Mouse (Mus musculus) midbrain, embryonic 12.5 days (tissue): ENCODE measurements around the gene Pdgfb. TPM values are rescaled to one million over a fixed set of nuclear protein-coding genes. Genes with fewer than 3 reads are reported as not detected.
A peak's percentile ranks its signal among the peaks of the same experiment; 100 is the strongest.

Experiments
- ATAC-seq: fragments of 200-750 bp; cut with Nextera tagmentation; 2 replicates; pipeline ENCODE4 v1.8.0; 2017; ENCODE audit warnings: low read depth, moderate TSS enrichment, moderate library complexity; ENCODE audit not compliant: low FRiP score
- H3K27ac ChIP-seq: fragments of 300-500 bp; sonication (generic); replicated peaks from 2 replicates; pipeline ENCODE4 v1.5.1; 2016; ENCODE audit warnings: mild to moderate bottlenecking
- H3K27me3 ChIP-seq: fragments of 300-500 bp; sonication (generic); 2 replicates; pipeline ENCODE4 v1.6.1; 2016; ENCODE audit warnings: mild to moderate bottlenecking
- H3K36me3 ChIP-seq: fragments of 300-500 bp; sonication (generic); 2 replicates; pipeline ENCODE4 v1.6.1; 2016
- H3K4me1 ChIP-seq: fragments of 300-500 bp; sonication (generic); 2 replicates; pipeline ENCODE4 v1.6.1; 2016
- H3K4me2 ChIP-seq: fragments of 300-500 bp; sonication (generic); replicated peaks from 2 replicates; pipeline ENCODE4 v1.6.1; 2016; ENCODE audit warnings: mild to moderate bottlenecking, moderate library complexity
- H3K4me3 ChIP-seq: fragments of 300-500 bp; sonication (generic); 2 replicates; pipeline ENCODE4 v1.5.1; 2016; ENCODE audit warnings: mild to moderate bottlenecking
- H3K9ac ChIP-seq: fragments of 300-500 bp; sonication (generic); replicated peaks from 2 replicates; pipeline ENCODE4 v1.6.1; 2016; ENCODE audit warnings: mild to moderate bottlenecking, moderate library complexity
- H3K9me3 ChIP-seq: fragments of 300-500 bp; sonication (generic); 2 replicates; pipeline ENCODE4 v1.6.1; 2016; ENCODE audit warnings: mild to moderate bottlenecking
- WGBS: fragments of 180-500 bp; shearing (Covaris S2); methylation state at CpG from one replicate; pipeline ENCODE4 v1.1.7; 2016; 5-methylcytosine and 5-hydroxymethylcytosine counted together
- polyA plus RNA-seq: library from polyadenylated mRNA; unstranded; fragments of >200 nt; fragmentation: Nextera tagmentation; extraction: Ambion mirVana; gene quantifications from 2 replicates; pipeline ENCODE4 v1.2.1, GENCODE M21; 2016

The Pdgfb gene
- polyA plus RNA-seq, 1 experiment from 2014 or later, result 2.4 TPM

DNA sequence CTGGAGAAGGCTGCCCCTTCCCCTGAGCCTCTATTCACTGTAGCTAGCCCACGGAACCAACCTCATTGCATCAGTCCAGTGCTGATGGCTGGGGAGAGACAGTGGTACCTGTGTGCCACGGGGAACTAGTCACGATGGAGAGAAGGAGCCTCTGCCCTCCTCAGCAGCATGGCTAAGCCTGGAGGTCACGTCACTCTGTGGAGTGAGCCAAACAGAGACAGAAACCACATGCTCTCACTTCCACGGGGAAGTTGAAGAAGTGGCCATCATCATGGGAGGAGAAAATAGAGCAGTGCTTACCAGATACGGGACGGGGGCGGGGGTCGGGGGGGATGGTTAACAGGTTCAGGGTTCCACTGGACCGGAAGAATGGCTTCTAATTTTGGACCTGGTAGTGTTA, 15.6 kb upstream of the Pdgfb start:
- 91% methylated on average over 10 of the region's 10 CpGs for WGBS
- no peak for ATAC-seq

DNA sequence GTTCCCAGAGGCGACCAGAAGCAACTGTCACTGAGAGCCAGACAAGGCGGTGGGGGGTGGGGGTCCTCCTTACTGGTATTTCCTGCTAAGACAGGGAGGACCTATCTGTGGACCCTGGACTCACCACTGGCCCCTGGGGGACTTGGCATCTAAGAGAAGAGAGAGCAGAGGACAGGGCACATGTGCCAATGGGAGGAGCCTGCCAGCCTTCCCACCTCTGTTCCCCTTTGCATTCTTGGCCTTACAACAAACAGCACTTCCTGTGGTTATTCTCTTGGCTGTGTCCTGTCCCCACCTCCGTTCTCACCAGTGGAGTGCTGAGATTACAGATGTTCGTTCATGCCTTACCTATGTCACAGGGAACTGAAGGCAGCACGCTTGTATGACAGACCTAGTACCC, 14.1 kb upstream of the Pdgfb start:
- H3K4me2 ChIP-seq, result no peak overlapping the region
- H3K4me3 ChIP-seq, result no peak overlapping the region
- no peak overlapping the region for H3K9ac ChIP-seq
- H3K36me3 ChIP-seq, result no peaks in the 10 kb centered on the region
- H3K9me3 ChIP-seq, result peaks cover 3% of the 10 kb centered on the region; the same call in 1 of the 2 replicates
- no peak for ATAC-seq
- WGBS, result 87% methylated on average over 5 of the region's 5 CpGs
- peaks cover 16% of the 10 kb centered on the region for H3K4me1 ChIP-seq
- H3K27ac ChIP-seq, result no peak overlapping the region
- no peaks in the 10 kb centered on the region for H3K27me3 ChIP-seq

More for the DNA sequence above, 15.6 kb upstream of the Pdgfb start:
- no peak overlapping the region for H3K4me2 ChIP-seq
- H3K27ac ChIP-seq, result no peak overlapping the region
- no peak overlapping the region for H3K9ac ChIP-seq
- H3K36me3 ChIP-seq, result no peaks in the 10 kb centered on the region
- H3K4me3 ChIP-seq, result no peak overlapping the region
- H3K27me3 ChIP-seq, result no peaks in the 10 kb centered on the region
- H3K4me1 ChIP-seq, result 0 out of 2 replicates have a peak, but pooled peaks cover 6% of the 10 kb centered on the region
- H3K9me3 ChIP-seq, result peaks cover 3% of the 10 kb centered on the region; the same call in 1 of the 2 replicates

- peaks cover 3% of the 10 kb centered on the region; the same call in 1 of the 2 replicates for H3K9me3 ChIP-seq
- 0 out of 2 replicates have a peak, but pooled peaks cover 3% of the 10 kb centered on the region for H3K27me3 ChIP-seq
- no peak overlapping the region for H3K4me3 ChIP-seq
- no peak overlapping the region for H3K27ac ChIP-seq
- peaks cover 16% of the 10 kb centered on the region for H3K4me1 ChIP-seq
- ATAC-seq, result no peak
- H3K36me3 ChIP-seq, result no peaks in the 10 kb centered on the region
- H3K4me2 ChIP-seq, result no peak overlapping the region
- WGBS, result 78% methylated on average over 14 of the region's 14 CpGs
- no peak overlapping the region for H3K9ac ChIP-seq
Measured at GRCm38 (mm10) chr15:80026689-80027353, 12.0 kb upstream of the Pdgfb start.

GRCm38 (mm10) chr15:80026061-80026460, 11.3 kb upstream of the Pdgfb start:
- Histone ChIP-seq H3K36me3 (no peaks in the 10 kb centered on the region), H3K9me3 (peaks cover under 1% of the 10 kb centered on the region; the same call in 1 of the 2 replicates), H3K27ac (no peak overlapping the region), H3K4me3 (no peak overlapping the region), H3K27me3 (0 out of 2 replicates have a peak, but pooled peaks cover 4% of the 10 kb centered on the region), H3K4me1 (peaks cover 16% of the 10 kb centered on the region), H3K9ac (no peak overlapping the region), H3K4me2 (no peak overlapping the region)
- no peak for ATAC-seq
- 73% methylated on average over 5 of the region's 5 CpGs for WGBS

GRCm38 (mm10) chr15:80025615-80026014, 10.8 kb upstream of the Pdgfb start:
- WGBS, result 58% methylated on average over 7 of the region's 7 CpGs
- H3K4me2 ChIP-seq, result no peak overlapping the region
- no peak overlapping the region for H3K4me3 ChIP-seq
- no peaks in the 10 kb centered on the region for H3K36me3 ChIP-seq
- no peaks in the 10 kb centered on the region for H3K9me3 ChIP-seq
- no peak overlapping the region for H3K9ac ChIP-seq
- no peak for ATAC-seq
- 0 out of 2 replicates have a peak, but pooled peaks cover 4% of the 10 kb centered on the region for H3K27me3 ChIP-seq
- no peak overlapping the region for H3K27ac ChIP-seq
- peaks cover 16% of the 10 kb centered on the region for H3K4me1 ChIP-seq

- H3K27me3 ChIP-seq, result peaks cover 9% of the 10 kb centered on the region; the same call in 1 of the 2 replicates
- peak overlapping the region; percentile 20; the same call in 1 of the 2 replicates for H3K9ac ChIP-seq
- no peak overlapping the region for H3K27ac ChIP-seq
- H3K36me3 ChIP-seq, result no peaks in the 10 kb centered on the region
- peaks cover 16% of the 10 kb centered on the region for H3K4me1 ChIP-seq
- H3K4me3 ChIP-seq, result no peak overlapping the region
- WGBS, result 33% methylated on average over 11 of the region's 11 CpGs
- H3K4me2 ChIP-seq, result no peak overlapping the region
- no peak for ATAC-seq
- no peaks in the 10 kb centered on the region for H3K9me3 ChIP-seq
Measured at GRCm38 (mm10) chr15:80024331-80025313, 9.8 kb upstream of the Pdgfb start.

DNA sequence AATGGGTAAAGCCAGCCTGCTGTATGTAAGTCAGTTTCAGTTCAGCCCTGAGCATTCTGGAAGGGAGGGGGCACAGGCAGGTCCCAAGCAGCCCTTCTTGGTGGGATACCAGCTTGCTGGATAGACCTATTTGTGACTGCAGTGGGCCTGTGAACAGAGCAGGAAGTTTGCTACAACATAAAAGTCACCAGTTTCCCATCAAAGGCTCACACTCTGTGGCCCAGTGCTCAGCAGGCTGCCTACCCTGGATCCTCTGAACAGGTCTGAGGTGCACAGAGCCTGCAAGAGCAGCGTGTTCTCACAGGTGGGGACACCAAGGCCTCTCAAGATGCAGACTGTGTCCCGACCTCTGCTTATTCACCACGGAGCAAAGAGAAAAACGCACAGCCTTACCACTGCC, 5.7 kb upstream of the Pdgfb start:
- H3K27ac ChIP-seq, result no peak overlapping the region
- H3K4me3 ChIP-seq, result no peak overlapping the region
- H3K36me3 ChIP-seq, result no peaks in the 10 kb centered on the region
- no peak overlapping the region; the same call in 1 of the 2 replicates for H3K9ac ChIP-seq
- WGBS, result 65% methylated on average over 4 of the region's 4 CpGs
- H3K27me3 ChIP-seq, result peaks cover 42% of the 10 kb centered on the region
- H3K4me2 ChIP-seq, result no peak overlapping the region
- no peaks in the 10 kb centered on the region for H3K9me3 ChIP-seq
- ATAC-seq, result no peak
- peaks cover 11% of the 10 kb centered on the region for H3K4me1 ChIP-seq

- no peaks in the 10 kb centered on the region for H3K36me3 ChIP-seq
- H3K4me3 ChIP-seq, result no peak overlapping the region
- no peak overlapping the region for H3K4me2 ChIP-seq
- WGBS, result 75% methylated on average over 4 of the region's 4 CpGs
- no peaks in the 10 kb centered on the region for H3K9me3 ChIP-seq
- ATAC-seq, result no peak
- H3K27ac ChIP-seq, result no peak overlapping the region
- peaks cover 6% of the 10 kb centered on the region for H3K4me1 ChIP-seq
- H3K9ac ChIP-seq, result no peak overlapping the region
- peaks cover 50% of the 10 kb centered on the region for H3K27me3 ChIP-seq
Measured at GRCm38 (mm10) chr15:80019625-80020024, 4.8 kb upstream of the Pdgfb start.

DNA sequence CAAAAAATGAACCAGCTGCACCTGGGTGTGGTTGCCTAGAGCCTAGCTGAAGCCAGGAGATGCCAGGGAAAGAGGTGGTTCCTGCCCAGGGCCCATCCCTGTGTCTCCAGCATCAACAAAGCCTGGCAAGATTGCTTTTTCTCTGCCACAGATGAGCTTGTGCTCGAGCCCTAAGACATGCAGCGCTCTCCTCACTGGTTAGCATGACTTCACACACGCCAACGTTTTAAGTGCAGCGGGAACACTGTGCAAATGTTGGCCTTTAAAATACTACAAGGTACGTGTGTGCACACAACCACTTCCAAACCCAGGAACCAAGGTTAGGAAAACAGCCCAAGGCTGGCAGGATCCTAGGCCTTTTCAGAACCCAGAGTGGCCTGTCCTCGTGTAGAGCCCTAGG, 4.4 kb upstream of the Pdgfb start:
- Histone ChIP-seq H3K9me3 (no peaks in the 10 kb centered on the region), H3K4me2 (no peak overlapping the region), H3K27me3 (peaks cover 55% of the 10 kb centered on the region), H3K4me1 (peaks cover 8% of the 10 kb centered on the region), H3K4me3 (no peak overlapping the region), H3K9ac (no peak overlapping the region), H3K36me3 (no peaks in the 10 kb centered on the region), H3K27ac (no peak overlapping the region)
- no peak for ATAC-seq
- 83% methylated on average over 7 of the region's 7 CpGs for WGBS

- H3K9ac ChIP-seq, result no peak overlapping the region
- H3K4me3 ChIP-seq, result no peak overlapping the region
- no peaks in the 10 kb centered on the region for H3K36me3 ChIP-seq
- 87% methylated on average over 9 of the region's 9 CpGs for WGBS
- H3K9me3 ChIP-seq, result no peaks in the 10 kb centered on the region
- peaks cover 76% of the 10 kb centered on the region for H3K27me3 ChIP-seq
- peaks cover 31% of the 10 kb centered on the region for H3K4me1 ChIP-seq
- H3K27ac ChIP-seq, result no peak overlapping the region
- no peak for ATAC-seq
- no peak overlapping the region for H3K4me2 ChIP-seq
Measured at GRCm38 (mm10) chr15:80016563-80017301, 2.0 kb upstream of the Pdgfb start.

GRCm38 (mm10) chr15:80015211-80015952, 605 bp upstream of the Pdgfb start:
- Histone ChIP-seq H3K27me3 (peaks cover 88% of the 10 kb centered on the region), H3K4me3 (no peak overlapping the region), H3K9ac (no peak overlapping the region), H3K4me1 (peaks cover 37% of the 10 kb centered on the region), H3K9me3 (no peaks in the 10 kb centered on the region), H3K36me3 (no peaks in the 10 kb centered on the region), H3K4me2 (no peak overlapping the region), H3K27ac (no peak overlapping the region)
- 61% methylated on average over 7 of the region's 7 CpGs for WGBS
- no peak for ATAC-seq
